Mouse (Mus musculus) adrenal gland, adult 2 months (tissue): ENCODE results near the gene Hist1h3g. TPM values are rescaled to one million over a fixed set of nuclear protein-coding genes. Genes with fewer than 3 reads are reported as not detected.
"Not testable (repeated sequence)": the region's sequence is repeated elsewhere in the genome, so short reads cannot be mapped to it uniquely, and the experiment has no call there.

ENCODE experiments used
- DNase-seq: peaks from one replicate; pipeline ENCODE4 v3.0.0; 2021
- polyA plus RNA-seq: library from polyadenylated mRNA; depleted of rRNA; stranded (reverse); fragments of >200 nt; gene quantifications from 2 replicates; pipeline ENCODE4 v1.2.3, GENCODE M21; 2012
- total RNA-seq, 2 experiments: library from RNA; stranded (reverse); gene quantifications; 2 replicates each; pipeline ENCODE4 v1.2.3; 2021

The Hist1h3g gene
- total and polyA plus RNA-seq, 3 experiments = 2.2 to 7.1 (median 3.5) TPM

- peak; percentile 84 for DNase-seq
Observed at GRCm38 (mm10) chr13:23555839-23556416, 20.7 kb downstream of the Hist1h3g start.

DNA sequence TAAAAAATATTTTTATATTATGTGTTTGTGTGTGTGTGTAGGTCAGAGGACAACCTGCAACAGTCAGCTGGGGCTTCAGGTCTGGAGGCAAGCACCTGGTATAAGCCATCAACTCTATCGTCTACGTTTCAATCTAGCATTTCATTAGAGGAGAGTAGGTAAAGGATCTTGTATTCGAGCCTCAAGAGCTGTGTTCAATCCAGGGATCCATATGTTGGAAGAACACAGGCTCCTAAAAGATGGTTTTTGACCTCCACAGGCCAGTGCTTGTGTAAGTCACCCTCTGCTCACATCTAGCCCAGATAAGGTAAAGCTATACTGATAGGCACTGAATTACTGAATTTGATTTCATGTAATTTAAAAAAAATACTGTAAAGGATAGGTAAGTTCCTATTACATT is 21.7 kb downstream of the Hist1h3g start:
- no peak for DNase-seq

DNA sequence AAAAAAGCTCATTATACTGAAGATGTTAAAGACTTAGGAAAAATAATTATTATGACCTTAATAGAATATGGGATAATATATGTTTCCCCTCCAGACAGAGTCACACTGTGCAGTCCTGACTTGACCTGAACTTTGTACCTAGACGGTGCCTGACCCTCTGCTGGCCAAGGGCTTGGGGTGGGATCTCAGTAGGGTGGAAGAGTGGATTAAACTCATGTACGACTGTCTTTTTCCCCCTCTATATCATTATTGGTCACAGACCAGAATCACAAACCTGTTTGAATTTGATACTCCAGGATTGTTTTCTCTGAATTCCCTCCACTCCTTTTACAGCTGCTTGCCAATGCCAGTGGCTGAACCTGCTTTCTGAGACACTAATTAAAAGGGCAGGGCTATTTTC is 25.5 kb downstream of the Hist1h3g start:
- not testable (repeated sequence) for DNase-seq

DNA sequence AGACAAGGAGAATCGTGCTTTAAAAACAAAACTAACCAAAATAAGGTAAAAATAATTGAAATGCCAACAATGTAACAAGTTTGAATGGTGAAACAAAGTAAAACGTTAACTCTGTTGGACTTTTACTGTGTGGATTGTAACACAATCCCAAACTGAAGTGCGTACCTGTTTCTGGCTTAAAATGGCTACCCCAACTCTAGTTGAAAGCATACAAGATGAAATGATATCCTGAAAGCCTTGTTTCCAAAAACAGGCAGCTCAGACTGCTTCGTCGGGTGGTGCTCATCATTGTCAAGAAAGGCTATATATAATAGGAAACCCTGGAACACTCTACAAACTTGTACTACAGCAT is 26.3 kb downstream of the Hist1h3g start:
- DNase-seq = not testable (repeated sequence)

DNA sequence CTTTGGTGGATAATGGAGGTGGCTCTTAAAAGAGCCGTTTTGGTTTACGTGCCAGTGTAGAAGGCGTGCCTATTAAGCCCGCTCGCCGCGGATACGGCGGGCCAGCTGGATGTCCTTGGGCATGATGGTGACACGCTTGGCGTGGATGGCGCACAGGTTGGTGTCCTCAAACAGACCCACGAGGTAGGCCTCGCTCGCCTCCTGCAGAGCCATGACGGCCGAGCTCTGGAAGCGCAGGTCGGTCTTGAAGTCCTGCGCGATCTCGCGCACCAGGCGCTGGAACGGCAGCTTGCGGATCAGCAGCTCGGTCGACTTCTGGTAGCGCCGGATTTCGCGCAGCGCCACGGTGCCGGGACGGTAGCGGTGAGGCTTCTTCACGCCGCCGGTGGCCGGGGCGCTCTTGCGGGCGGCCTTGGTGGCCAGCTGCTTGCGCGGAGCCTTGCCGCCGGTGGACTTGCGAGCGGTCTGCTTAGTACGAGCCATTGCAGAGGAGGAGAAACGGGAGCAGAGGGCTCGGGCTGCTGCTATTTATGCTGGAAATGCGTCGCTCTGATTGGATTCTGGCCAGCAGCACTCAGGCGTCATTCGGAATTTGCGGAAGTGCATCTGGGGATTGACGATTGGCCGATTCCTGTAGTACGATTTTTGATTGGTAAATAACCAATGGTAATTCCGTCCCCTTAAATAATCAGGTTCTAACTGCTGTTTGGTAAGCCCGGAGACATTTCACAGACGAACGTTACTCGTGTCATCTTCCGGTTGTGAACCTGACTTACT is 26.8 kb downstream of the Hist1h3g start, which contains the start of gene Hist1h3e:
TSS of gene Hist1h3e (minus strand) at position 487 of the 777 bp plus-strand sequence.
- peak; percentile 94 for DNase-seq

- peak; percentile 41 for DNase-seq
Observed at GRCm38 (mm10) chr13:23562699-23563462, 27.7 kb downstream of the Hist1h3g start.

GRCm38 (mm10) chr13:23564482-23564881 is 29.3 kb downstream of the Hist1h3g start:
- no peak for DNase-seq

DNA sequence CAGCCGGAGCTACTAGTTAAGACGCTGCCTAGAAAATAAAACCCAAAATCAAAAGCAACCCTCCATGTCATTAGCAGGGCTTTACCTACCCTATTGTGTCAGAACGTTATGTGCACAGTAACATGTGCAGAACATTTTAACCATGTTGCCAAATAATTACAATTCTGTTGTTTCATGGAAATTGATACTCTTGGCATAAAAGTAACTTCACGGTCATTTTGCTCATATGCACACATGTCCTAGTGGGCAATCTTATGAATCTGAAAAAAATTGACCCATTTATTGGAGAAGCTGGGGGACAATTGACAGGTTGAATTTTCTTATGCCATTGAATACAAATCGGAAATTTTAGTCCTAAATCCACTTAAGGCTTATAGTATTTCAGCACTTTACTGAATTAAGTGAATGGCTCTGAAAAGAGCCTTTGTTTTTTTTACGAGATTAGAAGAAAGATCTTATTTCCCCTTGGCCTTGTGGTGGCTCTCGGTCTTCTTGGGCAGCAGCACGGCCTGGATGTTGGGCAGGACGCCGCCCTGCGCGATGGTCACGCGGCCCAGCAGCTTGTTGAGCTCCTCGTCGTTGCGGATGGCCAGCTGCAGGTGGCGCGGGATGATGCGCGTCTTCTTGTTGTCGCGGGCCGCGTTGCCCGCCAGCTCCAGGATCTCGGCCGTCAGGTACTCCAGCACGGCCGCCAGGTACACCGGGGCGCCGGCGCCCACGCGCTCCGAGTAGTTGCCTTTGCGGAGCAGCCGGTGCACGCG is 35.2 kb downstream of the Hist1h3g start:
- not testable (repeated sequence) for DNase-seq

DNA sequence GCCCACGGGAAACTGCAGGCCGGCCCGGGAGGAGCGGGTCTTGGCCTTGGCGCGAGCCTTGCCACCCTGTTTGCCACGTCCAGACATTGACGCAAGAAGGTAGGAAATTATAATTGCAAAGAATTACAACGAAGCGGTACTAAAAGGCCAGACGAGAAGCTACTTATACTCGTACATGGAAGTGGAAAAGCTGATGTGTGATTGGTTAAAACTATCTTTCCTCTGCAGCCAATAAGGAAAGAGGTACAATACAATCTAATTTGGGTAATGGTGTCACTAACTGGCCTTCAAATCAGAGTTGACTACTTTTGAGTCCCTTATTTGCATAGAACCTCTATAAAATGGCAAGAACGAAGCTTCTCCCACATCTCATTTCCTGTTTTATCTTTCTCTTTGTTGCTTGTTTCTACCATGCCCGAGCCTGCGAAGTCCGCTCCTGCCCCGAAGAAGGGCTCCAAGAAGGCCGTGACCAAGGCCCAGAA is 35.8 kb downstream of the Hist1h3g start, which contains the start of the genes Hist1h2ae and Hist1h2bg:
TSS of gene Hist1h2ae (minus strand) at position 199 of the 482 bp plus-strand sequence.
TSS of gene Hist1h2bg (plus strand) at position 375 of the 482 bp plus-strand sequence.
- DNase-seq = peak; percentile 84

DNA sequence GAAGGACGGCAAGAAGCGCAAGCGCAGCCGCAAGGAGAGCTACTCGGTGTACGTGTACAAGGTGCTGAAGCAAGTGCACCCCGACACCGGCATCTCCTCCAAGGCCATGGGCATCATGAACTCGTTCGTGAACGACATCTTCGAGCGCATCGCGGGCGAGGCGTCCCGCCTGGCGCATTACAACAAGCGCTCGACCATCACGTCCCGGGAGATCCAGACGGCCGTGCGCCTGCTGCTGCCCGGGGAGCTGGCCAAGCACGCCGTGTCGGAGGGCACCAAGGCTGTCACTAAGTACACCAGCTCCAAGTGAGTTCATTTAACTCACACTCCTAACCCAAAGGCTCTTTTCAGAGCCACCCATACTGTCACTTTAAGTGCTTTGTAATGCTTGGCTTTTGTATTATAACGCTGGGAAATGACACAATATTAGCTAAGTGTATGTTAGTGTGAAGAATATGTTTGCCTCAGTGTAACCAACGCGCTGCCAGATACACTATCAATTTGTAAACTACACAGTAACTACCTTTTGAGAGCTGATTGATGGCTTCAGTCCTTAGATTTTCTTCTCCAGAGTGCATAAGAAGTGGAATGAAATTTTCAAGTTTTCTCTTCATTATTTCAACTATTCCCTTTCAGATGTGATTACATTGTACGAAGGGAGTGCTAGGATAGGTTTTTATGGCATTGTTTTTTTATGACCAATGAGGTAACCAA is 36.4 kb downstream of the Hist1h3g start:
- not testable (repeated sequence) for DNase-seq

DNA sequence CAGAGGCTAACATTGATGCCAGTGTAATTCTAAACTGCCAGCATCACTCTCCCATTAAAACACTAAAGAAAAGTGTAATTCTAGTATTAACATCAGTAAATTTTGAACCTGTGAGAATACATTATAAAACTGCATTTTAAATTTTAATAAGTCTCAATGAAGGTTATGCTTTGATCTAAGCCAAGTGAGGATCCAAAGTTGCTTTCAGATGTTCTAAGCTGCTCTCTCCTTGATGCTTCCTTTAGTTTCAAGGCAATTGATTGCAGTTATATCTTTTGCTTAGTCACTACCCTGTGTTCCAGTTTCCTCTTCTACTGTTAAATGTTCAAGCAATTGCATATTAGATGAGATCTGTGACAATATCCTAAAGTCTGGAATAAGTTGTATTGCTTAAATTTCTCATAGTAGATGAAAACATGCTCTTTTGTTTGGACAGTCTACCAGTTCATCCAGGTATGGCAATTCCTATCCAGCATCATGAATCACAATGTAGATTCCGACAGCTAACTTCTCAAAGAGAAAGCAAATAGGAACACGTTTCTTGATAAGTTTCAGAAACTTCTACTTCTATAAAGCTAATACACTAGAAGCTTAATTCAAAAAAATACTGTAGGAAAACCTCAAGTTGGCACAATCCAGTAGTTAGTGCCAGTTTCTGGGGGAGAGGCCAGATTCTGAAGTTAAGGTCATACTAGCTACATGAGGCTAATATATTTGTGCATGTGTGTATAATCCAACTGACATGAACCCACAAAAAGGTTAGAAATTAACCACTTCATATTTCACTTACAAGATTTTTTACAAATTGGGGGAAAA is 37.2 kb downstream of the Hist1h3g start:
- DNase-seq = no peak

DNA sequence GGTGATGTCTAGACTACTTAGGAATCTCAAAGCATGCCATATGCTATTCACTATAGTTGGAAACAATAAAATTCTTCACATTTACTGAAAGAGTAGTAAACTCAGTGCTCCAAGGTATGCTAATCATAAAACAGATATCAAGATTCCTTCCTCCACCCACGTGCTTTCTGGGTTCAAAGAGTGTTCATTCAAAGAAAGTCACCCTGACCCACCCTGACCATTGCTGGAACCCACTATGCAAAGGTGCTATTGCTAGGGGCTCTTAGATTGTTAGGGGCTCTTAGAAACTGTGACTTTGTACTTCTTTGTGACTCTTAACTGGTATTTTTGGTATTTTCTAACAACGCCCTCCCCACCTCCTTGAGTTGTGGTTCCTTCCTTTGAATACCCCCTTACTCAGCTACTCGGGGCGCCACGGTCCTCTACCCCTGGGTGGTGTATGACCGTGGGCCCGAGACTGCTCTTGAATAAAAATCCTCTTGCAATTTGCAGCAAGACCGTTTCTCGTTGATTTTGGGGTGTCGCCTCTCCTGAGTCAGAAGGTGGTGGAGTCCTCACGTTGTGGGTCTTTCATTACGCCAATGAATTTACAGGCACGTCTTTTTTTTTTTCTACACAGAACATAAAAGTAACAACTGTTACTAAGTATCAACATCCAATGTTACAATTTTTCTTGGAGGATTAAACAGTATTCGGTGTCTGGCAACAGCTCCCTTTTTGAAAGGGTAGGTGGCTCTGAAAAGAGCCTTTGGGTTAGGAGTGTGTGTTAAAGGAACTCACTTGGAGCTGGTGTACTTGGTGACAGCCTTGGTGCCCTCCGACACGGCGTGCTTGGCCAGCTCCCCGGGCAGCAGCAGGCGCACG is 38.0 kb downstream of the Hist1h3g start:
- DNase-seq = not testable (repeated sequence)

GRCm38 (mm10) chr13:23573898-23574524 is 38.8 kb downstream of the Hist1h3g start, which contains the start of the genes Hist1h2bf and Hist1h2ad:
Hist1h2bf (minus strand) TSS chr13:23574196.
Hist1h2ad (plus strand) TSS chr13:23574381.
- peak; percentile 87 for DNase-seq

GRCm38 (mm10) chr13:23574546-23575170 is 39.4 kb downstream of the Hist1h3g start:
- not testable (repeated sequence) for DNase-seq

DNA sequence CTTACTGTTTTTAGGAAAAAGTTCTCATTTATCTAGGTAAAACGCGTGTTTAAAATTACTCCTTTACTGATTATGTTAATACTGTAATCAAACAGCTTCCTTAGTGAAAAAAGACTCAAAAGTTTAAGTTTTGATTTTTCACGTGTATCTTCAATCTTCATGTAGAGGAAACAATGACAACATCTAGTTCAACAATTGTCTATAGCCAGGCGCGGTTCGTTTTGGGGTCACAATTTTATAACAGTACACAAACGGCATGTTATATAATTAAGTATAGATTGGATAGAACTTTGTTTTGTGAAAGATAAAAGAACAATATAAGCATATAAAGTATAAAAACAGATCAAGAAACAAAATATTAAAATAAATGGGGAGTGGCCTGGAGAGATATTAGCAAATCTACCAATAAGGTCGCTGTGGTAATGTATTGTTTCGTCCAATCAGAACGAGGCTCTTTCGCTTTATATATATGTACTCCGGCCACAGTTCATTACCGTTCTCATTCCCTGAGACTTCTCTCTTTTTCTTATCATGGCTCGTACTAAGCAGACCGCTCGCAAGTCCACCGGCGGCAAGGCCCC is 40.1 kb downstream of the Hist1h3g start, which contains the start of gene Hist1h3d:
TSS of gene Hist1h3d (plus strand) at position 493 of the 581 bp plus-strand sequence.
- peak; percentile 57 for DNase-seq

- DNase-seq = not testable (repeated sequence)
Observed at GRCm38 (mm10) chr13:23575864-23576313, 40.7 kb downstream of the Hist1h3g start.

DNA sequence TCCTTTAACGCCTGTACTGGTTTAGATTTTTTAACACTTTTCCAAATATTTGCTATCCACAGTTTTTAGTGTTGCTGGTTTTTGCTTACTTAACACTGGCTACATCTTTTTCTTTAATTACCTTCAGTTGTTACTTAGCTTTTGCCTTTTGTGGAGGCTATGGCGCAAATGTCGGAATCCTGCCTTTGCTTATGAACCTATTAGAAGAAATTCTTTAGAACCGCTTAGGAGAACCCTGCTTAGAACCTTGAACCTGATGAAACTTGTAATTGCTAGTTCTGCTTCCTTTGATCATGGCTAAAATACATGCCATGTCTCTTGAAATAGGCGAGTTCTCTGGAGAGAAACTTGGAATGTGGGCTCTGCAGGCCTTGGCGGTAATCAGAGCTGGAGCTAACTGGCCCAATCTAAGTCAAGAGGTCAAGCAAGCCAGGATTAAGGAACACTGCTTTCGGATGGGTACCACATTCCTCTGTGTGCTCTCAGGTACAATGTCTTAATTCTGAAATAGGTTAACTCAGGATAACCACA is 41.2 kb downstream of the Hist1h3g start:
- DNase-seq = no peak
